Mouse (Mus musculus) megakaryocyte, embryonic 14.5 days (primary cell): ENCODE measurements around the gene Cish.

Source experiments
- FLI1 ChIP-seq: IDR thresholded peaks from 2 replicates; pipeline ENCODE4 v1.6.1; 2012; ENCODE audit warnings: low read length, inconsistent platforms, mixed read lengths
- GATA1 ChIP-seq: IDR thresholded peaks from 3 replicates; pipeline ENCODE4 v1.6.1; 2012; ENCODE audit warnings: mixed read lengths, low read length, inconsistent platforms, borderline replicate concordance

- TF ChIP-seq GATA1 = no peak
- TF ChIP-seq FLI1 = no peak
These were observed 14.4 kb upstream of the Cish start for GRCm38 (mm10) chr9:107281241-107281987.
